Mouse (Mus musculus): ENCODE measurements around the gene Cd2. TPM values are rescaled to one million over a fixed set of nuclear protein-coding genes. Genes with fewer than 3 reads are reported as not detected.

The Cd2 gene
- total and polyA plus RNA-seq, 2 experiments: 0.33 to 1.0 TPM

DNA sequence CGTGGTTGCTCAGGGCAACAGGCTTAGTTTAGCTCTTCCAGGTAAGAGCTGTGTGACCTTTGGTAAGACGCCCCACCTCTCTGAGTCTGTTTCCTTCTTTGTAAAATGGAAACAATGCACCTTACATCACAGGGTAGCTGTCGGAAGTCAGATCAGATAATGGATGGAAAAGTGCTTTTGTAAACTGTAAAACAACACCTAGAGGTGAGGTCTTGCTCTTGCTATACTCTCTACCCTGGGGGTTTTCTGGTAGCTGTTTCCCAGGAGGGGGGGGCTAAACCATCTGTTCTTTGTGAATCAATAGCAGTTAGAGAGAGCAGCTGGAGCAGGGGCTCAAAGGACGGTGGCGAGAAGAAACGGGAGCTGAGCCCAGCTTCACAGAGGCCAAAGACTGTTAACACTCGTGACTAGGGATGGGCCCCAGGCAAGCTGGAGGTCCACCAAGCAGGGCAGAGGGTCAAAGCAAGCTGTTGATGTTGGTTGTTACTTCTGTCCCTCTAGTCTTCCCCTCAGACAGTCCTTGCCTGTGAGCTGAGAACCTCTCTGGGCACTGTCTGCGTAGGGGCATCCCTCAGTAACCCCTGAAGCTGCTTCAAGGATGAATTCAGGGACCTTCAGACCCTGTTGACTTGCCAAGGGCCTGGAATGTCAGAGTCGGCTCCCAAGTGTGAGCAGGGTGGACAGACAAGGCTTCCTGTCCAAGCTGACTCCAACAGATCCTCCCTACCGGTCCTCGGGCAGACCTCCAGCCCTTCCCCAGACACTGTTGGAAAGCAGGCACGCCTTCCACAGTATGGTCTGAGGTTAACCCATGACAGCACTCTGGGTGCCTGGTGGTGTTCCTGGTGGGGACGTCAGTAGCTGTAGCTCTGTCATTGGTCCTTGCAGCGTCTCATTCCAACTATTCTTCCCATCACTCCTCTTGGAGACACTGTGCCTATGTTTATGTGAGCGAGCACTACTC, 7.1 kb downstream of the Cd2 start:
- TF ChIP-seq POLR2A (IDR thresholded peaks at IDR 0.05; ENCODE audit: extremely low read depth, insufficient read depth, low read length): no peak
- TF ChIP-seq CTCF (IDR thresholded peaks at IDR 0.05; ENCODE audit: low read depth, low read length): no peak
- H3K4me3 ChIP-seq (ENCODE audit: insufficient read depth, low read depth, low read length): no peak overlapping the region
- H3K79me2 ChIP-seq (ENCODE audit: control insufficient read depth, insufficient read depth, low read length): no peaks in the 10 kb centered on the region
- no peak overlapping the region for H3K9ac ChIP-seq (ENCODE audit: low read depth, low read length)
- no peaks in the 10 kb centered on the region for H3K4me1 ChIP-seq (ENCODE audit: control insufficient read depth, insufficient read depth, low read length)
- peak; percentile 9 for DNase-seq (ENCODE audit: extremely low read depth, low read depth, low spot score)
- no peaks in the 10 kb centered on the region for H3K27me3 ChIP-seq (ENCODE audit: control insufficient read depth, insufficient read depth, low read length)
- 50% methylated on average over 15 of the region's 15 CpGs for WGBS
- H3K27ac ChIP-seq (replicated peaks; ENCODE audit: insufficient read depth, low read depth, low read length): 0 out of 2 replicates have a peak overlapping the region, but pooled peaks have one; percentile 4
- H3K36me3 ChIP-seq (ENCODE audit: control insufficient read depth, insufficient read depth, low read length): no peaks in the 10 kb centered on the region

GRCm38 (mm10) chr3:101279561-101279960, 8.2 kb downstream of the Cd2 start:
- WGBS: 75% methylated on average over 10 of the region's 10 CpGs
- H3K79me2 ChIP-seq (ENCODE audit: control insufficient read depth, insufficient read depth, low read length): no peaks in the 10 kb centered on the region
- no peak overlapping the region for H3K27ac ChIP-seq (replicated peaks; ENCODE audit: insufficient read depth, low read depth, low read length)
- H3K4me3 ChIP-seq (ENCODE audit: insufficient read depth, low read depth, low read length): no peak overlapping the region
- no peak overlapping the region for H3K9ac ChIP-seq (ENCODE audit: low read depth, low read length)
- H3K4me1 ChIP-seq (ENCODE audit: control insufficient read depth, insufficient read depth, low read length): no peaks in the 10 kb centered on the region
- TF ChIP-seq POLR2A (IDR thresholded peaks at IDR 0.05; ENCODE audit: extremely low read depth, insufficient read depth, low read length) (no peak), CTCF (IDR thresholded peaks at IDR 0.05; ENCODE audit: low read depth, low read length) (no peak)
- H3K36me3 ChIP-seq (ENCODE audit: control insufficient read depth, insufficient read depth, low read length): no peaks in the 10 kb centered on the region
- no peak for DNase-seq (ENCODE audit: extremely low read depth, low read depth, low spot score)
- no peaks in the 10 kb centered on the region for H3K27me3 ChIP-seq (ENCODE audit: control insufficient read depth, insufficient read depth, low read length)

GRCm38 (mm10) chr3:101278396-101278795, 9.3 kb downstream of the Cd2 start:
- DNase-seq (ENCODE audit: extremely low read depth, low read depth, low spot score): no peak
- Histone ChIP-seq H3K4me1 (ENCODE audit: control insufficient read depth, insufficient read depth, low read length) (no peaks in the 10 kb centered on the region), H3K27me3 (ENCODE audit: control insufficient read depth, insufficient read depth, low read length) (no peaks in the 10 kb centered on the region), H3K27ac (replicated peaks; ENCODE audit: insufficient read depth, low read depth, low read length) (no peak overlapping the region), H3K79me2 (ENCODE audit: control insufficient read depth, insufficient read depth, low read length) (no peaks in the 10 kb centered on the region), H3K4me3 (ENCODE audit: insufficient read depth, low read depth, low read length) (no peak overlapping the region), H3K36me3 (ENCODE audit: control insufficient read depth, insufficient read depth, low read length) (no peaks in the 10 kb centered on the region), H3K9ac (ENCODE audit: low read depth, low read length) (no peak overlapping the region)
- TF ChIP-seq CTCF (IDR thresholded peaks at IDR 0.05; ENCODE audit: low read depth, low read length) (no peak), POLR2A (IDR thresholded peaks at IDR 0.05; ENCODE audit: extremely low read depth, insufficient read depth, low read length) (no peak)
- WGBS: 81% methylated on average over 5 of the region's 5 CpGs

- no peak overlapping the region for H3K4me3 ChIP-seq (ENCODE audit: insufficient read depth, low read depth, low read length)
These were observed 9.9 kb downstream of the Cd2 start for GRCm38 (mm10) chr3:101277830-101278229.

DNA sequence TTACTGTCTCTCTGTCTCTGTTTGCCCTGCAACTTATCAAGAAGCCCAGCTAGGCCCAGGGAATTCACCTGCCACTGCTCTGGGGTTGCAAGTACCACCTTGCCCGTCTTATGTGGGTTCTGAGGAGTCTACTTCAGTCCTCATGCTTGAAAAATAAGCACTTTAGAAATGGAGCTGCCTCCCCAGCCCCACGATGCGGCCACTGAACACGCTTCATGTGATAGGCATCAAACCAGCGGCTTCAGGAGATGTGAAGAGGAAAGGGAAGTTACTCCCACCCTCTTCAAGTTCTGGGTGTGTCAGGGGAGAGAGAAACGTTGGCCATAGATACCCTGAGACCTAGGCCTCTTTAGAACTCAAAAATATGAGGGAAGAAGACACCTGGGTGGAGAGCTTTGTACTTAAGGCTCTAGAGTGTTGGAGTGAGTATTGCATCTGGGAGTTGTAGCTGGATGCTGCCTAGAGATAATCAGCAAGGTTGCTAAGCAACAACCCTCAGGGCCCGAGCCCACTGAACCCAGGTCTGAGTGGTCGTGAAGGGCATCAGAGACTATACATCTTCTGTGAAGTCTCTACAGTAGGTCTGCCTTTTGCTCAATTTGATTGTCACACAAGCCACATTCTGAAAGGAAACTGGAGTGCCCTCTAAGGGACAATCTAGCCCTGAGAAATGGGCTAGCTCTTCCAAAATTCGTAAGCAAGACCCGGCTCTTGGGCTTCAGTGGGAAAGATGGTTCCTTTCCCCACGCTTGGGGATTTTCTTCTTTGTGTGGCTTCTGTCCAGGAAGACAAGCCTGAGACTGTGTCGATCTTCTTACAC, 11.0 kb downstream of the Cd2 start:
- DNase-seq (ENCODE audit: extremely low read depth, low read depth, low spot score): no peak
- TF ChIP-seq POLR2A (IDR thresholded peaks at IDR 0.05; ENCODE audit: extremely low read depth, insufficient read depth, low read length) (no peak), CTCF (IDR thresholded peaks at IDR 0.05; ENCODE audit: low read depth, low read length) (no peak)
- Histone ChIP-seq H3K79me2 (ENCODE audit: control insufficient read depth, insufficient read depth, low read length) (no peaks in the 10 kb centered on the region), H3K27me3 (ENCODE audit: control insufficient read depth, insufficient read depth, low read length) (no peaks in the 10 kb centered on the region), H3K4me1 (ENCODE audit: control insufficient read depth, insufficient read depth, low read length) (no peaks in the 10 kb centered on the region), H3K4me3 (ENCODE audit: insufficient read depth, low read depth, low read length) (no peak overlapping the region), H3K36me3 (ENCODE audit: control insufficient read depth, insufficient read depth, low read length) (no peaks in the 10 kb centered on the region), H3K27ac (replicated peaks; ENCODE audit: insufficient read depth, low read depth, low read length) (no peak overlapping the region), H3K9ac (ENCODE audit: low read depth, low read length) (no peak overlapping the region)
- 63% methylated on average over 12 of the region's 12 CpGs for WGBS

More at GRCm38 (mm10) chr3:101277830-101278229, 9.9 kb downstream of the Cd2 start:
- TF ChIP-seq POLR2A (IDR thresholded peaks at IDR 0.05; ENCODE audit: extremely low read depth, insufficient read depth, low read length) (no peak), CTCF (IDR thresholded peaks at IDR 0.05; ENCODE audit: low read depth, low read length) (no peak)
- no peaks in the 10 kb centered on the region for H3K36me3 ChIP-seq (ENCODE audit: control insufficient read depth, insufficient read depth, low read length)
- no peak overlapping the region for H3K27ac ChIP-seq (replicated peaks; ENCODE audit: insufficient read depth, low read depth, low read length)
- 81% methylated on average over 4 of the region's 4 CpGs for WGBS
- no peaks in the 10 kb centered on the region for H3K27me3 ChIP-seq (ENCODE audit: control insufficient read depth, insufficient read depth, low read length)
- H3K9ac ChIP-seq (ENCODE audit: low read depth, low read length): no peak overlapping the region
- DNase-seq (ENCODE audit: extremely low read depth, low read depth, low spot score): no peak
- no peaks in the 10 kb centered on the region for H3K4me1 ChIP-seq (ENCODE audit: control insufficient read depth, insufficient read depth, low read length)
- H3K79me2 ChIP-seq (ENCODE audit: control insufficient read depth, insufficient read depth, low read length): no peaks in the 10 kb centered on the region

All from liver, adult 2 months (tissue).